Mouse (Mus musculus) stomach, postnatal 0 days (tissue): ENCODE data around the gene Stoml2.

Experiments used
- CTCF ChIP-seq: IDR thresholded peaks from 2 replicates; pipeline ENCODE4 v1.5.1; 2016; ENCODE audit warnings: antibody characterized with exemption, low read depth, mild to moderate bottlenecking, moderate library complexity
- EP300 ChIP-seq: optimal IDR thresholded peaks from 2 replicates; pipeline ENCODE3; 2016; ENCODE audit warnings: antibody characterized with exemption

DNA sequence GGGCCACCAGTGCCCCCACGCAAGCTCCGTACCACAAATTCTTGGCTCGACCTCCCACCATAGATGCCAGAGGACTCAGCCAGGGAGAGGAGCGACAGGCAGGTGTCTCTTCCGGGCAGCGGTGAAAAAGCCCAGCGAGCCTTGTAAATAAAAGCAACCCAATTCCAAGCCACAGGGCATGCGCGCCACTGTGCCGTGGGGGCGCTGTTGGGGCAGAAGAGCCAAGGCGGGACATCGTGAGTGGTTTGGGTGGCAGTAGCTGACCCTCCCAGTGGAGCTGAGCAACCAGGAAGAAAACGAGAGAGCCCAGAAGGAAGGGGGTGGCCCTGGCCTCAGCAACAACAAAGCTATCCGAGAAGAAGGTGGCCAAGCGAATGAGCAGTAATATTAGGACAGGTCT lies 10.6 kb downstream of the Stoml2 start:
- TF ChIP-seq CTCF (no peak), EP300 (no peak)
